Mouse (Mus musculus) bone marrow macrophage, adult 2 months (primary cell): ENCODE data around the gene Irf2bp1. TPM values are rescaled to one million over a fixed set of nuclear protein-coding genes. Genes with fewer than 3 reads are reported as not detected.

Source experiments
- H3K27ac ChIP-seq: 2 replicates; pipeline ENCODE4 v1.5.1; 2012; ENCODE audit warnings: low read depth, low read length; ENCODE audit not compliant: insufficient read depth
- H3K4me1 ChIP-seq: 2 replicates; pipeline ENCODE4 v1.6.1; 2012; ENCODE audit warnings: low read length; ENCODE audit not compliant: control insufficient read depth, insufficient read depth
- H3K4me3 ChIP-seq: 2 replicates; pipeline ENCODE4 v1.5.1; 2012; ENCODE audit warnings: mild to moderate bottlenecking, low read length, moderate library complexity; ENCODE audit not compliant: insufficient read depth
- CTCF ChIP-seq: IDR thresholded peaks from 2 replicates; pipeline ENCODE4 v1.5.1; 2012; ENCODE audit warnings: low read depth, mild to moderate bottlenecking, low read length, moderate library complexity
- POLR2A ChIP-seq: IDR thresholded peaks from 2 replicates; pipeline ENCODE4 v1.6.1; 2012; ENCODE audit warnings: mild to moderate bottlenecking, low read depth, low read length, borderline replicate concordance
- polyA plus RNA-seq: library from polyadenylated mRNA; stranded (reverse); fragments of >200 nt; gene quantifications from 2 replicates; pipeline ENCODE4 v1.2.4, GENCODE M21; 2012; ENCODE audit not compliant: missing spikeins, insufficient read depth, insufficient read length

The Irf2bp1 gene
- polyA plus RNA-seq, 1 experiment = 17.5 TPM

DNA sequence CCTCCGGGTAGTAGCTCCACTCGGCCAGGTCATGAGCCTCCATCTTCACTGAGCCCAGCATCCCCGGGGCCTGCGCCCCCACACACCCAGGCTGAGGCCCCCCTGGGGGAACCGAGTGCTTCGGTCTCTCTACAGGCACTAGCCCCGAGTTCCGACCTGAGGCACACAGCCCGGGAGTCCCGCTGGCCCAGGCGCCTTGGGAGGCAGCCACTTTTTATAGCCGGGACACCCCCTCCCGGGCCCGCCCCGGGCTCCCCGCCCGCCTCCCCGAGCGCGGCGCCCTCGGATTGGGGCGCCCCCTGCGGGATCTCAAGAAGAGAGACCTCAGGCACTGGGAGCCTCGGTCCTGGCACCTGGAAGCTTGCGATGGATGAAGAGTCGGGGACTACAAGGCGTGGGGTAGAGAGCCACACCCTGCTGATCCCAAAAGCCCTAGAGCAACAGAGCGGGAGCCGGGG is 19.5 kb downstream of the Irf2bp1 start, which contains the start of gene Foxa3:
Foxa3 (minus strand) TSS at position 182 of the 458 bp plus-strand sequence.
- Histone ChIP-seq H3K27ac (no peak within 1 kb of the TSS), H3K4me3 (peak within 1 kb of the TSS; percentile 98), H3K4me1 (peaks cover 25% of the 10 kb centered on the region)
- TF ChIP-seq CTCF (0 out of 2 replicates have a peak, but pooled peaks have one; percentile 14), POLR2A (no peak)

- TF ChIP-seq POLR2A = no peak
- no peak for TF ChIP-seq CTCF
- Histone ChIP-seq H3K4me3 (peak within 1 kb of the TSS; percentile 98), H3K27ac (peak within 1 kb of the TSS; percentile 22), H3K4me1 (peaks cover 30% of the 10 kb centered on the region)
Observed at GRCm38 (mm10) chr7:19024096-19024506, 20.3 kb downstream of the Irf2bp1 start, which contains the start of gene Sympk. Gene Sympk (plus strand): TSS chr7:19024377.

DNA sequence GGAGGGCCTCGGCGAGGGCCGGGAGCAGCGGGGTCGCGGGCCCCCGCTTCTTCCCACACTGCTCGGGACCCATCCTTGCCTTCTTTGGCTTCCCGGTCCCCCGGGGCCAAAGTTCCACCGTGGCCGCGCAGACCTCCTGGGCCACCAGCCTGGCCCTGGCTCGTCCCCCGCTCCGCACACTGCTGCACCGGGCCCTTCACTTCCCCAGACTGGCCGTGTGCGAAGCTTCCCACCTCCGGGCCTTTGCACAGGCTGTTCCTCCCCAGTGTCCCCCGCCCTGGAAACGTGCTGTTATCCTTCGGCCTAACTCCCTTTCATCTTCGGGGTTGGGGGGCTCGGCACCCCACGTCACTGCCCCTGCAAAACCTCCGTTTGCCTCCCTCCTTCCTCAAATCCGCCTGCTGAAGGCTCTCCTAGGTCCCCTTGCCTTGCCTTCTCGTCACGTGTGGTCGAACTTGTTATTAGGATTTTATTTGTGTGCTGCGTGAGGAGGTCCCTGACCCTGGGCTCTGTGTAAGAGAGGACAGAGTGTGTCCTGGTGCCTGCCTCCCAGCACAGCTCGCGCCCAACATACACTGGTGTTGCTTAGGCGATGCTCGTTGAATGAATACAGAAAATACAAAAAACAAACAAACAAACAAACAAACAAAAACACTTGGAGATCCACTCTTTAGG is 20.9 kb downstream of the Irf2bp1 start:
- H3K4me3 ChIP-seq = peak overlapping the region; percentile 98
- peaks cover 30% of the 10 kb centered on the region for H3K4me1 ChIP-seq
- TF ChIP-seq CTCF = no peak
- TF ChIP-seq POLR2A = no peak
- peak overlapping the region; percentile 22 for H3K27ac ChIP-seq

DNA sequence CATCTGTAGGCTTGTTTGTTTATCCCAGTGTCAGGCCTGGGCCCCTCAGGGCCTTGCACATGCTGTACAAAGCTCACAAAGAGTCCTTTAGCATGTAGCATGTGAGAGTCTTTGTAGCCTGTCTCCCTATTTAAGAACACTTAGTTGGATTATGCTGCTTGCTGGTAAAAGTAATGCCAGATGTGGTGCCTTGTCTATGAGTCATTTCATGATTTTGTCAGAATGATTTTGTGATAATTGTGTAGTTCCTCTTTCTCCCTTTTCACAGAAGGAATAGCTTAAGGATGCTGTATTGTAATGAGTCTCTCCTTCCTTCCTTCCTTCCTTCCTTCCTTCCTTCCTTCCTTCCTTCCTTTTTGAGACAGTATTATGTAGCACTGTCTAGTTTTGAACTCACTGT is 24.2 kb downstream of the Irf2bp1 start:
- TF ChIP-seq POLR2A (no peak), CTCF (no peak)
- H3K4me1 ChIP-seq = peaks cover 30% of the 10 kb centered on the region
- peak overlapping the region; percentile 63 for H3K27ac ChIP-seq
- H3K4me3 ChIP-seq = no peak overlapping the region

DNA sequence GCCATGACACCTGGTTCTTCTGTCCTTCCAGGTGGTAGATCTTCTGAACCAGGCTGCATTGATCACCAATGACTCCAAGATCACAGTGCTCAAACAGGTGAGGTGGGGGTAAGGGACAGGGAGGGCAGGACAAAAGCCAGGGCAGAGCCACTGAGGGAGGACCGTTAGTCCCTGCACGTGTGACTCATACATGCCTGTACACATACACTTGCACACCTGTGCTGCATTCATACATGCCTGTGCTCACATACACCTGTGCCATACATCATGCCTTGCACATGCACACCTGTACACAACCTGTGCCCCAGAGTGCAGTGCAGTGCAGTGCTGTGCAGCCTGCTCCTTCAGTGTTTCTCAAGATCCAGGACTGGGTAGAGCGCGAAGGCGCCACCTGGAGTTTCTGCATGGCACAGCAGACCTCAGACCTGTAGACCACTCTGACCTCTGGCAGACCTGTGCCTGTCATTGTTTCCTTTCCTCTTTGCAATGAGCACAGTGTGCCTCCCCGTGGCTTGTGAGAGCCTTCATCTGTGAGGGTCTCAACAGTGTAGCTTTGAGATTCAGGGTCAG is 25.3 kb downstream of the Irf2bp1 start:
- no peak for TF ChIP-seq POLR2A
- TF ChIP-seq CTCF = peak; percentile 53
- peaks cover 28% of the 10 kb centered on the region for H3K4me1 ChIP-seq
- H3K27ac ChIP-seq = no peak overlapping the region
- H3K4me3 ChIP-seq = no peak overlapping the region

DNA sequence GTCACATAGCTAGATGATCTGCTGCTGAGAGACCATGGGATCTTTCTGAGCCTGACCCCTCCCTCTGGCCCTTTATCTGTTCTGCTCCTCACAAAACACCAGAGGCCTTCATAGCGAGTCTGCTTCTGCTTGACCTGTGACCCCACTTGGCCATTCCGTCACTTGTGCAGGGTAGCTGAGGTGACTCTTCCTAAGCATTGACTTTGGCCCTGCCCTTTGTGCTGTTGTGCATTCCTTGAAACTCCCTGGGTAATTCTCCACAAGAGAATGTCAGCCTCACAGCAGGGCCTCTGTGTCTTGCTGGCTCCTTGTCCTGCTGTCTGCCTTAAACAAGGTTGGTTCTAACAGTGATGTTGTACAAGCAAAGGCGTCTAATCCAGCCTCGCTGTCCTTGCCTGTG is 27.8 kb downstream of the Irf2bp1 start:
- peaks cover 18% of the 10 kb centered on the region for H3K4me1 ChIP-seq
- TF ChIP-seq POLR2A = no peak
- TF ChIP-seq CTCF = no peak
- no peak overlapping the region for H3K27ac ChIP-seq
- H3K4me3 ChIP-seq = no peak overlapping the region

DNA sequence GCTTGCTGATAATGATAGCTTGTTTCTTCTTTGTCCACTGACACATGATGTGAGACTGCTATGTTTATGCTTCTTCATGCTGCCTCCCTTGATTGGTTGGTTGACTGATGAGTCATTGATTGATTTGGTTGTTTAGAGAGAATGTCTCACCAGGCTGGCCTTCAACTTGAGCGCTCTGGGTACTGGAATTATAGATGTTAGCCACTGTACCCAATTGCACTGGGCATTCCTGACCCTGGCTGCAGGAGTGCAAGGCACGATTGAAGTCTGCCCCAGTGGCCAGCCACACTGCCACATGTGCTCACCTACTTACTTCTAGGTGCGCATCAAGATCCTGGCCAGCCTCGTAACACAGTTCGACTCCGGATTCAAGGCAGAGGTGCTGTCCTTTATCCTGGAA is 40.8 kb downstream of the Irf2bp1 start:
- Histone ChIP-seq H3K4me3 (no peak overlapping the region), H3K27ac (no peak overlapping the region), H3K4me1 (no peaks in the 10 kb centered on the region)
- TF ChIP-seq POLR2A (no peak), CTCF (no peak)

DNA sequence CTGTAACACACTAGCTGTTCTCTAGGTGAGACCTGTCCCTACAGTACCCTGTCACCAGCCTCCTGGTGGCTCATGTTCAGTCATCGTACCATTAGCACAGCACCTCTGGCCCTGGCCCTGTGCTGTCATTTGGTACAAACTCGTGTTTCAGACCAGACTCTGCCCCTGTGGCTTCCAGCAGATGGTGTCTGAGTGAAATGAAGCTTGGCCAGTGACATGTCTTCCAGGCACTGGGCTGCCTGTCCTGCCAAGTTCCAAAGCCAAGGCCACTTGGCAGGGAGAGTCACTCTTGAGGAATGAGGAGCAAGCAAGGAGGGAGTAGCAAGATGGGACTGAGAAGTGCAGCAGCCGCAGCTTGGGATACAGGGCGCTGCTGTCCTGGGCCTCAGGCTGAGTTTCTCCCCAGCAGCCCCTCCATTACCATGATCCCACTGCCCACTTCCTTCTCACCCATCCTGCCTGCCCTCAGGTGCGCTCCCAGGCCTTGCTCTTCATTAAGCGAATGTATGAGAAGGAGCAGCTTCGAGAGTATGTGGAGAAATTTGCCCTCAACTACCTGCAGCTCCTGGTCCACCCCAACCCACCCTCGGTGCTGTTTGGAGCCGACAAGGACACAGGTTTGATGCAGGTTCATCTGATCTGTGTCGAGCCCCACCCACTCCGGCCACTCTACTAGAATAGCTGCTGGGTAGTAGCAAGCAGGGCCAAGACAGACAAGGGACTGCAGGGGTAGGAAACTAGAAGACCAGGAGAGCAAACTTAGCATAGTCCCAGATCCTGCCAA is 42.6 kb downstream of the Irf2bp1 start:
- Histone ChIP-seq H3K4me3 (no peak overlapping the region), H3K27ac (no peak overlapping the region), H3K4me1 (no peaks in the 10 kb centered on the region)
- no peak for TF ChIP-seq POLR2A
- no peak for TF ChIP-seq CTCF

DNA sequence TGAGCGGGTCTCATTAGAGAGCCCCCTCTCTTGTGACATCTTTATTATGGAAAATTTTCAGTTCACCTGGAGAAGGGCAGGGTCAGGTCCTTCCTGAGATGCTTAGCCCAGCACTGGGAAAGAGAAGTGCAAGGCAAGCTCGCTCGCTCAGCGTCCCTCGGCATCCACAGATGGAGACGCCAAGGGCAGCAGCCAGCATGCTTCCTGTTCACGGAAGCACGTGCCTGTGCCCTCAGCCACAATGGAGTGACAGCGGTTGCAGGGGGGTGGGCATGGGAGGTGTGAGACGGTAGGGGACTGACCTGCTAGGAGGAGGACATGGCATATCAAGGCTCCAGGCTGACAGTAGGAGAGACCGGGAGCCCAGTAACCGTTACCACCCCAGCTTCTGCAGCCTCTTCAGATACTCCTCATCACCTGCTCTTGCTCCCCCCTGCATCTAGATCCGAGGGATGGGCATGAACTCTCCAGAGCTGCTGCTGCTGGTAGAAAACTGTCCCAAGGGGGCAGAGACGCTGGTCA is 44.2 kb downstream of the Irf2bp1 start:
- Histone ChIP-seq H3K4me3 (no peak overlapping the region), H3K27ac (no peak overlapping the region), H3K4me1 (no peaks in the 10 kb centered on the region)
- TF ChIP-seq POLR2A = no peak

- no peak overlapping the region for H3K27ac ChIP-seq
- H3K4me3 ChIP-seq = no peak overlapping the region
- H3K4me1 ChIP-seq = no peaks in the 10 kb centered on the region
- TF ChIP-seq POLR2A (no peak), CTCF (no peak)
Observed at GRCm38 (mm10) chr7:19049252-19049651, 45.4 kb downstream of the Irf2bp1 start.

GRCm38 (mm10) chr7:19050172-19050571 is 46.3 kb downstream of the Irf2bp1 start:
- Histone ChIP-seq H3K27ac (no peak overlapping the region), H3K4me3 (no peak overlapping the region), H3K4me1 (no peaks in the 10 kb centered on the region)
- TF ChIP-seq POLR2A (no peak), CTCF (no peak)
